ENCODE assay signal across 24 mouse cellular contexts in genomic region chr2:173465006-173465620, GRCm38 (mm10). TPM values are rescaled to one million over a fixed set of nuclear protein-coding genes. Genes with fewer than 3 reads are reported as not detected.
DNase-seq lines count a peak whose midpoint lies in the region; ATAC-seq and TF ChIP-seq lines count a peak whose summit lies in the region.
"Had no signal": no experiment of that assay in that cellular context is flagged by ENCODE, and none has a peak within 500 bp of the region (broad histone marks: within the 10 kb centered on the region; RNA-seq: fewer than 3 reads in every experiment).

No protein-coding gene starts in this region.

- no peak overlapping the region for H3K9ac ChIP-seq in intestine, embryonic 14.5 days (ENCODE audit: low read length)
- no peak overlapping the region for H3K9ac ChIP-seq in intestine, embryonic 15.5 days
- H3K9ac ChIP-seq: heart, embryonic 12.5 days; liver, embryonic 15.5 days; midbrain, embryonic 15.5 days; neural tube, embryonic 12.5 days had no signal

- WGBS in intestine, embryonic 14.5 days, result 72% methylated on average over 6 of the region's 6 CpGs
- WGBS in intestine, embryonic 15.5 days, result 75% methylated on average over 6 of the region's 6 CpGs
- WGBS in lung, adult 2 months, result 69% methylated on average over 6 of the region's 6 CpGs
- WGBS in embryonic facial prominence, embryonic 10.5 days, result 77% methylated on average over 6 of the region's 6 CpGs

- no peak for TF ChIP-seq CTCF in lung, adult 2 months (IDR thresholded peaks at IDR 0.05; ENCODE audit: insufficient read depth, low read length)

- no peak for TF ChIP-seq POLR2A in lung, adult 2 months (IDR thresholded peaks at IDR 0.05; ENCODE audit: borderline replicate concordance, extremely low read depth, low read depth, low read length)

- H3K4me2 ChIP-seq in intestine, embryonic 14.5 days (ENCODE audit: low read length), result no peak overlapping the region
- H3K4me2 ChIP-seq in intestine, embryonic 15.5 days (replicated peaks), result no peak overlapping the region
- H3K4me2 ChIP-seq: heart, embryonic 12.5 days; liver, embryonic 15.5 days; midbrain, embryonic 15.5 days; neural tube, embryonic 12.5 days had no signal

- no peaks in the 10 kb centered on the region for H3K27me3 ChIP-seq in intestine, embryonic 14.5 days (replicated peaks; ENCODE audit: control insufficient read depth, insufficient read depth, low read length)
- no peaks in the 10 kb centered on the region for H3K27me3 ChIP-seq in intestine, embryonic 15.5 days (replicated peaks)
- no peaks in the 10 kb centered on the region for H3K27me3 ChIP-seq in embryonic facial prominence, embryonic 10.5 days (replicated peaks; ENCODE audit: low read depth, poor library complexity, severe bottlenecking)
- H3K27me3 ChIP-seq: heart, embryonic 12.5 days; liver, embryonic 15.5 days; midbrain, embryonic 15.5 days; neural tube, embryonic 12.5 days had no signal

- H3K9me3 ChIP-seq in intestine, embryonic 14.5 days (ENCODE audit: control insufficient read depth, low read length), result no peaks in the 10 kb centered on the region
- no peaks in the 10 kb centered on the region for H3K9me3 ChIP-seq in intestine, embryonic 15.5 days
- no peaks in the 10 kb centered on the region for H3K9me3 ChIP-seq in embryonic facial prominence, embryonic 10.5 days
- H3K9me3 ChIP-seq: heart, embryonic 12.5 days; liver, embryonic 15.5 days; midbrain, embryonic 15.5 days; neural tube, embryonic 12.5 days had no signal

- H3K36me3 ChIP-seq in intestine, embryonic 14.5 days (ENCODE audit: control insufficient read depth, insufficient read depth, low read length), result no peaks in the 10 kb centered on the region
- H3K36me3 ChIP-seq in intestine, embryonic 15.5 days, result no peaks in the 10 kb centered on the region
- no peaks in the 10 kb centered on the region for H3K36me3 ChIP-seq in embryonic facial prominence, embryonic 10.5 days (replicated peaks)
- H3K36me3 ChIP-seq: heart, embryonic 12.5 days; liver, embryonic 15.5 days; midbrain, embryonic 15.5 days; neural tube, embryonic 12.5 days had no signal

- H3K4me3 ChIP-seq in intestine, embryonic 14.5 days (ENCODE audit: low read depth, low read length), result no peak overlapping the region
- H3K4me3 ChIP-seq in intestine, embryonic 15.5 days (replicated peaks), result no peak overlapping the region
- H3K4me3 ChIP-seq in lung, adult 2 months (replicated peaks; ENCODE audit: extremely low read depth, low read depth, low read length), result no peak overlapping the region
- H3K4me3 ChIP-seq in embryonic facial prominence, embryonic 10.5 days, result no peak overlapping the region
- H3K4me3 ChIP-seq: erythroblast, embryonic 14.5 days; heart, embryonic 12.5 days; liver, embryonic 15.5 days; midbrain, embryonic 15.5 days; neural tube, embryonic 12.5 days had no signal

- no peaks in the 10 kb centered on the region for H3K4me1 ChIP-seq in intestine, embryonic 14.5 days (replicated peaks; ENCODE audit: control insufficient read depth, insufficient read depth, low read length)
- H3K4me1 ChIP-seq in intestine, embryonic 15.5 days (replicated peaks), result no peaks in the 10 kb centered on the region
- no peaks in the 10 kb centered on the region for H3K4me1 ChIP-seq in lung, adult 2 months (ENCODE audit: control insufficient read depth, insufficient read depth, low read length)
- H3K4me1 ChIP-seq in embryonic facial prominence, embryonic 10.5 days, result peaks cover 5% of the 10 kb centered on the region
- H3K4me1 ChIP-seq: heart, embryonic 12.5 days; liver, embryonic 15.5 days; midbrain, embryonic 15.5 days; neural tube, embryonic 12.5 days had no signal

- peak; percentile 45 for DNase-seq in intestine, embryonic 14.5 days (ENCODE audit: low spot score)
- peak; percentile 11 for DNase-seq in lung, postnatal 36 days
- no peak for DNase-seq in lung, adult 2 months
- DNase-seq in embryonic facial prominence, embryonic 10.5 days (ENCODE audit: low spot score), result peak; percentile 12
- peak; percentile 25 to 59 for DNase-seq in spleen, postnatal 4 days (ENCODE audit: low spot score in 2 of 2)
- DNase-seq in right cerebral cortex, adult 2 months (ENCODE audit: low spot score in 2 of 2), result no peak
- DNase-seq: adrenal gland, postnatal 10 days; cerebellum, adult 9-11 months; embryo, embryonic 11 days; gastrocnemius, postnatal 25 days; kidney, postnatal 14 days; left cerebral cortex, postnatal 4 days had no signal

- ATAC-seq in intestine, embryonic 14.5 days (replicated peaks; ENCODE audit: low FRiP score, low TSS enrichment, low read depth), result no peak
- no peak for ATAC-seq in intestine, embryonic 15.5 days
- ATAC-seq: CD4-positive, CD25-positive, alpha-beta regulatory T cell, adult 4 months; intestine, postnatal 0 days; midbrain, embryonic 15.5 days had no signal

- no peak overlapping the region for H3K27ac ChIP-seq in intestine, embryonic 14.5 days (ENCODE audit: low read depth)
- H3K27ac ChIP-seq in intestine, embryonic 15.5 days, result no peak overlapping the region
- no peak overlapping the region for H3K27ac ChIP-seq in embryonic facial prominence, embryonic 10.5 days (replicated peaks)
- H3K27ac ChIP-seq: liver, embryonic 15.5 days; midbrain, embryonic 15.5 days; neural tube, embryonic 12.5 days had no signal

RNA-seq across cellular contexts. Expression of gene 1700021F07Rik, which starts 57.3 kb away (rescaled TPM):
- not detected in 2 replicates for polyA plus RNA-seq in intestine, embryonic 14.5 days (2014; fragmentation: Nextera tagmentation; extraction: Ambion mirVana)
- not detected in 2 replicates for polyA plus RNA-seq in intestine, embryonic 15.5 days (2015; fragmentation: Nextera tagmentation; extraction: Ambion mirVana)
- polyA plus RNA-seq in lung, adult 2 months (2012; rRNA removed), result not detected in 2 replicates
- polyA plus RNA-seq in embryonic facial prominence, embryonic 10.5 days (2016; fragmentation: Nextera tagmentation; extraction: Ambion mirVana), result not detected in 2 replicates
- polyA plus RNA-seq: CD4-positive, CD25-positive, alpha-beta regulatory T cell, adult 4 months; erythroblast, embryonic 14.5 days; frontal cortex, adult 2 months; heart, embryonic 12.5 days; hindbrain, embryonic 11.5 days; intestine, postnatal 0 days; liver, embryonic 15.5 days; midbrain, embryonic 15.5 days; neural tube, embryonic 12.5 days; stomach, embryonic 14.5 days; thymus, postnatal 0 days had no signal

Comparison
In these comparisons a context has a peak if more than half of its experiments do, and no peak if none do; other contexts are left out.
1. DNase-seq: peak in intestine, embryonic 14.5 days (single experiment), lung, postnatal 36 days (single experiment), embryonic facial prominence, embryonic 10.5 days (single experiment) and spleen, postnatal 4 days (2 of 2); none in lung, adult 2 months (single experiment) and right cerebral cortex, adult 2 months (0 of 2).